Mouse (Mus musculus): ENCODE measurements at regions not wholly inside any gene's neighbourhood (a gene's known extent, or its start where the extent isn't known, plus 50 kb on each side); places are given as distances from the start of the nearest gene placed in this dataset.

DNA sequence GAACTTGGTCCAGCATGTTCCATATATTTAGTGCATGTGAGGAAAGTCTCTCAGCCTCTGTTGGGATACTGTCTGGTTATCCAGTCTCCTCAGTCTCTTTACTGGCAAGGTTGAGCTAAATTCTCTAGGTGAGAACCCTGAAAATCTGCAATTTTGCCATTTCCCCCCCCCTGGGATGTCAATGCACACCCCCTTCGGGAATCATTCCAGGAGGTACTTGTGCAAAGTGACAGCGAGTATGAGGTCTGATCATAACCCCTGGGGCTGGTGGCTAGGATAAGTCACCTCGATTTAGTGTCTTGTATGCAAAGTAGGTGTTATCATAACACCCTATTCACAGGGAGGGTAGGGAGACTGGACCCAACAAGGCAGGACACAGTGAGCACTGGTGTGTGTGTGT, 148.3 kb upstream of the Irf2bp2 start:
- H3K4me1 ChIP-seq (ENCODE audit: control insufficient read depth, insufficient read depth, low read length), result no peaks in the 10 kb centered on the region
- H3K4me2 ChIP-seq (ENCODE audit: low read depth), result no peak overlapping the region
- DNase-seq (ENCODE audit: low spot score) (no peak), ATAC-seq (ENCODE audit: insufficient read depth, low FRiP score, low TSS enrichment) (no peak)
- no peaks in the 10 kb centered on the region for H3K36me3 ChIP-seq (ENCODE audit: control insufficient read depth, insufficient read depth, low read length)
- no peaks in the 10 kb centered on the region for H3K9me3 ChIP-seq (ENCODE audit: control insufficient read depth, low read length)
- H3K27me3 ChIP-seq (ENCODE audit: control insufficient read depth, insufficient read depth, low read length), result no peaks in the 10 kb centered on the region
- H3K4me3 ChIP-seq (ENCODE audit: low read depth, low read length), result no peak overlapping the region
- 86% methylated on average over 3 of the region's 3 CpGs for WGBS
- no peak overlapping the region for H3K27ac ChIP-seq (ENCODE audit: low read depth, low read length)
- no peak overlapping the region for H3K9ac ChIP-seq (ENCODE audit: low read length)

DNA sequence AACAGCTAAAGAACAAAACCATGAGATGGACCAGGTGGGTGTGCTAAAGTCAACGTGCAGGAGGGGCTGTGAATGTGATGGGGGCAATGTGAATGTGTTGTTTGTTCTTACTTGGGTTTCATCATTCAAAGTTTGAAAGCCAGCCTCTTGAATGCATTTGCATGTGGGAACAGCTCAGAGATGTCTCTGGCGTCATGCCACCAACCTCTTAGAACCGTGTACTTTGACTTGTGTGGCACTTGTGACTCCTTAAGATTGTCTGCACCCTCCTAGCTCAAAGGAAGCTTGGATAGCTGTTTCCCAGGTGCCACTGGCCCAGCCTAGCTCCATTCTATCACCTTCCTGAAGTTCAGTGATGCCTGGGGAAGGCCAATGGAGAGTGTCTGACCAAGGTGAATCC, 147.2 kb upstream of the Irf2bp2 start:
- H3K9ac ChIP-seq (ENCODE audit: low read length), result no peak overlapping the region
- no peak overlapping the region for H3K4me3 ChIP-seq (ENCODE audit: low read depth, low read length)
- DNase-seq (ENCODE audit: low spot score) (no peak), ATAC-seq (ENCODE audit: insufficient read depth, low FRiP score, low TSS enrichment) (no peak)
- peaks cover 7% of the 10 kb centered on the region; the same call in 1 of the 2 replicates for H3K4me1 ChIP-seq (ENCODE audit: control insufficient read depth, insufficient read depth, low read length)
- H3K4me2 ChIP-seq (ENCODE audit: low read depth), result no peak overlapping the region
- no peak overlapping the region for H3K27ac ChIP-seq (ENCODE audit: low read depth, low read length)
- H3K36me3 ChIP-seq (ENCODE audit: control insufficient read depth, insufficient read depth, low read length), result no peaks in the 10 kb centered on the region
- no peaks in the 10 kb centered on the region for H3K9me3 ChIP-seq (ENCODE audit: control insufficient read depth, low read length)
- H3K27me3 ChIP-seq (ENCODE audit: control insufficient read depth, insufficient read depth, low read length), result no peaks in the 10 kb centered on the region
- WGBS, result 86% methylated on average over 3 of the region's 3 CpGs

DNA sequence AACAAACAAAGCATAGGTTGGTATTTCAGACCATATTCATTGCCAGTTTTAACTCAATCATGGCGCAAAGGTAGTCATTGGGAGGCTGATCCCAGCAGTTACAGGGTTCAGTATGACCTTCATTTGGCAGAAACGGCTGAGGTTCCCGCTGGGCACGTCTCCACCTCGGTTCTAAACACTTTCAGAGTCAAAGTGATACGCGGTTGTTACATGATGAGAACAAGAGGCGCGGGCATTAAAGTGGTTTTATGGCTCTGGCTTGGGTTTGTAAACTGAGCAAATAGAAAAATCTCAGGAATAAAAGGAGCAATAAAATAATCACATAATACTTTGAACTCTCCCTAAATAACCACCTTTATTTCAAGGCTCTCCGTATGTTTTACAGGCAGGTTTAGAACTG, 146.0 kb upstream of the Irf2bp2 start:
- H3K9me3 ChIP-seq (ENCODE audit: control insufficient read depth, low read length), result no peaks in the 10 kb centered on the region
- no peak overlapping the region for H3K27ac ChIP-seq (ENCODE audit: low read depth, low read length)
- H3K4me3 ChIP-seq (ENCODE audit: low read depth, low read length), result no peak overlapping the region
- WGBS, result 68% methylated on average over 10 of the region's 10 CpGs
- DNase-seq (ENCODE audit: low spot score), result no peak
- no peak overlapping the region for H3K4me2 ChIP-seq (ENCODE audit: low read depth)
- no peak overlapping the region for H3K9ac ChIP-seq (ENCODE audit: low read length)
- H3K27me3 ChIP-seq (ENCODE audit: control insufficient read depth, insufficient read depth, low read length), result no peaks in the 10 kb centered on the region
- ATAC-seq (ENCODE audit: insufficient read depth, low FRiP score, low TSS enrichment), result no peak
- H3K36me3 ChIP-seq (ENCODE audit: control insufficient read depth, insufficient read depth, low read length), result no peaks in the 10 kb centered on the region
- H3K4me1 ChIP-seq (ENCODE audit: control insufficient read depth, insufficient read depth, low read length), result peaks cover 18% of the 10 kb centered on the region; the same call in 1 of the 2 replicates

GRCm38 (mm10) chr8:126737032-126737431, 143.2 kb upstream of the Irf2bp2 start:
- H3K4me1 ChIP-seq (ENCODE audit: control insufficient read depth, insufficient read depth, low read length), result peaks cover 18% of the 10 kb centered on the region; the same call in 1 of the 2 replicates
- H3K4me2 ChIP-seq (ENCODE audit: low read depth), result no peak overlapping the region
- H3K27me3 ChIP-seq (ENCODE audit: control insufficient read depth, insufficient read depth, low read length), result no peaks in the 10 kb centered on the region
- no peak overlapping the region for H3K4me3 ChIP-seq (ENCODE audit: low read depth, low read length)
- H3K9ac ChIP-seq (ENCODE audit: low read length), result no peak overlapping the region
- no peaks in the 10 kb centered on the region for H3K36me3 ChIP-seq (ENCODE audit: control insufficient read depth, insufficient read depth, low read length)
- no peak overlapping the region for H3K27ac ChIP-seq (ENCODE audit: low read depth, low read length)
- no peak for DNase-seq (ENCODE audit: low spot score)
- ATAC-seq (ENCODE audit: insufficient read depth, low FRiP score, low TSS enrichment), result no peak
- no peaks in the 10 kb centered on the region for H3K9me3 ChIP-seq (ENCODE audit: control insufficient read depth, low read length)
- 43% methylated on average over 5 of the region's 5 CpGs for WGBS

- H3K4me3 ChIP-seq (ENCODE audit: low read depth, low read length), result no peak overlapping the region
- DNase-seq (ENCODE audit: low spot score) (peak; percentile 29), ATAC-seq (ENCODE audit: insufficient read depth, low FRiP score, low TSS enrichment) (no peak)
- H3K4me2 ChIP-seq (ENCODE audit: low read depth), result no peak overlapping the region
- no peaks in the 10 kb centered on the region for H3K27me3 ChIP-seq (ENCODE audit: control insufficient read depth, insufficient read depth, low read length)
- 15% methylated on average over 10 of the region's 10 CpGs for WGBS
- peaks cover 18% of the 10 kb centered on the region; the same call in 1 of the 2 replicates for H3K4me1 ChIP-seq (ENCODE audit: control insufficient read depth, insufficient read depth, low read length)
- H3K36me3 ChIP-seq (ENCODE audit: control insufficient read depth, insufficient read depth, low read length), result no peaks in the 10 kb centered on the region
- no peak overlapping the region; the same call in 1 of the 2 replicates for H3K9ac ChIP-seq (ENCODE audit: low read length)
- no peaks in the 10 kb centered on the region for H3K9me3 ChIP-seq (ENCODE audit: control insufficient read depth, low read length)
- H3K27ac ChIP-seq (ENCODE audit: low read depth, low read length), result 0 out of 2 replicates have a peak overlapping the region, but pooled peaks have one; percentile 56
Measured at GRCm38 (mm10) chr8:126736441-126736962, 142.7 kb upstream of the Irf2bp2 start.

DNA sequence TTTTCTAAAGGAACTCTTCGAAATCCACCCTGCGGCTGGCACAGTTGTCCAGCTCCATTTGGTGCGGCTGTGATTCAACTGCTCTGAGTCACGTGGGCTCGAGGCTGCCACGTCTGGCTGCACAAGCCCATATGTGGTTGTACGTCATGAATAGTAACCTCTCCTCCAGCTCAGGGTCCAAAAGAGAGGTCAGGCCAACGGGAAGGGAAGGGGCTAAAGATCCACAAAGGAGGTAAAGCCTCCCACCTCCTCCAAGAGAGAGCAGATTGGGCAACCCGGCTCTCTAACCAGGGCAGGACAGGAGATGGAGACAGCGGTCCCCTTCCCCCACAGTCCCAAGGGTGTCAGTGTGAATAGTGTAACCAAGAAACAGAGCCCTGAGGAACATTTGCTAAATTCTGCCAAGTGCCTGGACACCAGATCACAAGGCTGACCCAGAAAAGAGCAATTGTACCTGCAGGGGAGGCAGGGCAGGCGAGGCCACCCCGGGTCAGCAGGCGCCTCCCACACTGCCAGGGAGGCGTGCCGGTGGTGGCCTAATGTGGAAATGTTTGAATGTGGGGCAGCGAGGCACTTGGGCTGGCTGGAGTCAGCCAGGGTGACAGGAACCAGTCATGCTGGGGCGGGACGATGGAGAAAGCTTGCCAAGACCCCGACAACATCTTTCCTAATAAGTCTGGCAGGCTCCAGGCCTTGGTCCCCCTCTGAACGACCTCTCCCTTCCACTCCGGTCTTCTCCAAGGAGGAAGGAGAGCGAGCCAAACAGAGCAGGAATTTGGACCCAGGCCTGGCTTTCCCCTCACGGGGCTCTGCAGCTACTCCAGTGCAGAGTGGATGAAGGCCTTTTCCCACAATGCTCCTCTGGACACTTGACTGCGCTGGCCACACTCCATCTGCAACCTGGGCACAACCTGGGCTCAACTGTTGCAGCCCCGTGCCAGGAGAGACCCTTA, 142.0 kb upstream of the Irf2bp2 start:
- Histone ChIP-seq H3K9ac (ENCODE audit: low read length) (no peak overlapping the region), H3K27ac (ENCODE audit: low read depth, low read length) (peak overlapping the region; percentile 56; the same call in 1 of the 2 replicates), H3K36me3 (ENCODE audit: control insufficient read depth, insufficient read depth, low read length) (no peaks in the 10 kb centered on the region), H3K4me3 (ENCODE audit: low read depth, low read length) (no peak overlapping the region), H3K4me1 (ENCODE audit: control insufficient read depth, insufficient read depth, low read length) (peaks cover 18% of the 10 kb centered on the region; the same call in 1 of the 2 replicates), H3K9me3 (ENCODE audit: control insufficient read depth, low read length) (no peaks in the 10 kb centered on the region), H3K27me3 (ENCODE audit: control insufficient read depth, insufficient read depth, low read length) (no peaks in the 10 kb centered on the region), H3K4me2 (ENCODE audit: low read depth) (no peak overlapping the region)
- ATAC-seq (ENCODE audit: insufficient read depth, low FRiP score, low TSS enrichment) (peak; percentile 58), DNase-seq (ENCODE audit: low spot score) (peak; percentile 54)
- 32% methylated on average over 25 of the region's 25 CpGs for WGBS

GRCm38 (mm10) chr8:126734743-126735487, 141.1 kb upstream of the Irf2bp2 start:
- Histone ChIP-seq H3K4me1 (ENCODE audit: control insufficient read depth, insufficient read depth, low read length) (peaks cover 18% of the 10 kb centered on the region; the same call in 1 of the 2 replicates), H3K4me3 (ENCODE audit: low read depth, low read length) (no peak overlapping the region), H3K36me3 (ENCODE audit: control insufficient read depth, insufficient read depth, low read length) (no peaks in the 10 kb centered on the region), H3K27ac (ENCODE audit: low read depth, low read length) (0 out of 2 replicates have a peak overlapping the region, but pooled peaks have one; percentile 44), H3K9ac (ENCODE audit: low read length) (no peak overlapping the region), H3K9me3 (ENCODE audit: control insufficient read depth, low read length) (no peaks in the 10 kb centered on the region), H3K27me3 (ENCODE audit: control insufficient read depth, insufficient read depth, low read length) (no peaks in the 10 kb centered on the region), H3K4me2 (ENCODE audit: low read depth) (no peak overlapping the region)
- whole genome bisulfite sequencing, result 55% methylated on average over 7 of the region's 7 CpGs
- no peak for DNase-seq (ENCODE audit: low spot score)
- ATAC-seq (ENCODE audit: insufficient read depth, low FRiP score, low TSS enrichment), result no peak

DNA sequence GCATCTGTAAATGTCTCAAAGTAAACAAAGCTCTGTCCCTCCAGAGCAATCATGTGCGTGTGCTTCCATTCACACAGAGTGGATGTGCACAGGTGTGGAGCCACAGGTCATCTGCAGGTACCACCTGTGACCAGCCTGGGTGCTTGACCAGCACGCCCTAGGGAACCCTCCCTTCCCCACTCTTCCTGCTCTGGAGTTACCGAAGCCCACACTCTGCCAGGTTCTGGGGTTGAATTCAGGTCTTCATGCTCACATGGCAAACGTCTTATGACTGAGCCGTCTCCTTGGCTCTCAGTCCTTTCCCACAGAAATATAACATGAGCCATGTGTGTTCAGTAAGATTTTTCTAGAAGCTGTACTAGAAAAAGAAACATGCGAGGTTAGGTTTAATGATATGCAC, 140.0 kb upstream of the Irf2bp2 start:
- no peak overlapping the region for H3K27ac ChIP-seq (ENCODE audit: low read depth, low read length)
- no peaks in the 10 kb centered on the region for H3K9me3 ChIP-seq (ENCODE audit: control insufficient read depth, low read length)
- peaks cover 18% of the 10 kb centered on the region; the same call in 1 of the 2 replicates for H3K4me1 ChIP-seq (ENCODE audit: control insufficient read depth, insufficient read depth, low read length)
- no peaks in the 10 kb centered on the region for H3K36me3 ChIP-seq (ENCODE audit: control insufficient read depth, insufficient read depth, low read length)
- no peaks in the 10 kb centered on the region for H3K27me3 ChIP-seq (ENCODE audit: control insufficient read depth, insufficient read depth, low read length)
- H3K4me2 ChIP-seq (ENCODE audit: low read depth), result no peak overlapping the region
- 87% methylated on average over 6 of the region's 6 CpGs for WGBS
- no peak for ATAC-seq (ENCODE audit: insufficient read depth, low FRiP score, low TSS enrichment)
- H3K4me3 ChIP-seq (ENCODE audit: low read depth, low read length), result no peak overlapping the region
- H3K9ac ChIP-seq (ENCODE audit: low read length), result no peak overlapping the region
- DNase-seq (ENCODE audit: low spot score), result no peak

Data from neural tube, embryonic 11.5 days (tissue).